Mouse (Mus musculus): ENCODE results near the gene Rtkn2. TPM values are rescaled to one million over a fixed set of nuclear protein-coding genes. Genes with fewer than 3 reads are reported as not detected.

The Rtkn2 gene
- polyA plus RNA-seq, 1 experiment from 2014 or later: 17.7 TPM

DNA sequence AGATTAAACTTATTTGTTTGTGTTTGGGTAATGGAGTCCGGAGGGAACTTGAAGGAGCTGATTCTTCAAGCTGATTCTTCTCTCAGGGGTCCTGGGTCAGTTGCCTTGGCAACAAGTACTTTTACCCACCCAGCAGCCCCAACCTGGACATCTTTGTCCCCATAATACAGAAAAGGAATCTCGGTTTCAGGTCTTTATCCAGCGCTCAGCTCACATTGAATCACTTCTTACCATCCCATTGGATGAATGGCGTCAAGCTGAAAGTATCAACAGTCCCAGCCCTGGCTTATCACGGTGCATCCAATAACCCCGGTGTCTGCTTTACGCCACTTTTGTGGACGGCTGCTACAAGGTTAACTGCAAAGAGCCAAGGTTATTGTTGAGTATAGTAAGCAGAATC, 89.1 kb downstream of the Rtkn2 start:
- no peaks in the 10 kb centered on the region for H3K9me3 ChIP-seq (ENCODE audit: control insufficient read depth, low read length)
- DNase-seq (ENCODE audit: low spot score) (no peak), ATAC-seq (ENCODE audit: low FRiP score) (no peak)
- H3K4me2 ChIP-seq (replicated peaks; ENCODE audit: low read depth, low read length): no peak overlapping the region
- 87% methylated on average over 8 of the region's 8 CpGs for WGBS
- H3K27me3 ChIP-seq (ENCODE audit: control insufficient read depth, insufficient read depth, low read length): no peaks in the 10 kb centered on the region
- H3K27ac ChIP-seq (ENCODE audit: low read depth, low read length): no peak overlapping the region
- no peaks in the 10 kb centered on the region for H3K4me1 ChIP-seq (replicated peaks; ENCODE audit: control insufficient read depth, insufficient read depth, low read length)
- H3K4me3 ChIP-seq (ENCODE audit: low read depth, low read length): no peak overlapping the region
- H3K9ac ChIP-seq (ENCODE audit: low read depth, low read length): no peak overlapping the region
- H3K36me3 ChIP-seq (ENCODE audit: control insufficient read depth, insufficient read depth, low read length): no peaks in the 10 kb centered on the region

DNA sequence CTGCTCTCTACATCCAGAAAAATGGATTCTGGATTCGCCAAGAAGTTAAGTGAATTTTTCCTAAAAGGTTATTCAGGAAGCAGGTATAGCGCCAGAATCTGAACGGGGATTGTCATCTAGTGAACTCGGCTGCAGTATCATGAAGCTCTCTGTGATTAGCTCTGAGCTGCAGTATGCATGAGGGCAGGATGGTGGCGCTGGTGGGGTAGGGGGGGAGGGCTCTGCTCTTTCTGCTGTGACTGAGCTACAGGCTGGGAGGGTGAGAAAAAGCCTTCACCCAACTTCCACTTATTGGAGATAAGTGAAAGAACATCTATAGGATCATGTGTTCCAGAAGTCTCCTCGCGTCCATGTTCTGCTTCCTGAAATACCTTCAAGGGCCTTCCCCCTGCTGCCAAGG, 91.7 kb downstream of the Rtkn2 start:
- H3K9me3 ChIP-seq (ENCODE audit: control insufficient read depth, low read length): no peaks in the 10 kb centered on the region
- no peaks in the 10 kb centered on the region for H3K27me3 ChIP-seq (ENCODE audit: control insufficient read depth, insufficient read depth, low read length)
- H3K4me3 ChIP-seq (ENCODE audit: low read depth, low read length): no peak overlapping the region
- DNase-seq (ENCODE audit: low spot score) (no peak), ATAC-seq (ENCODE audit: low FRiP score) (no peak)
- no peak overlapping the region for H3K27ac ChIP-seq (ENCODE audit: low read depth, low read length)
- H3K36me3 ChIP-seq (ENCODE audit: control insufficient read depth, insufficient read depth, low read length): no peaks in the 10 kb centered on the region
- no peak overlapping the region for H3K9ac ChIP-seq (ENCODE audit: low read depth, low read length)
- 82% methylated on average over 7 of the region's 7 CpGs for WGBS
- H3K4me2 ChIP-seq (replicated peaks; ENCODE audit: low read depth, low read length): no peak overlapping the region
- no peaks in the 10 kb centered on the region for H3K4me1 ChIP-seq (replicated peaks; ENCODE audit: control insufficient read depth, insufficient read depth, low read length)

DNA sequence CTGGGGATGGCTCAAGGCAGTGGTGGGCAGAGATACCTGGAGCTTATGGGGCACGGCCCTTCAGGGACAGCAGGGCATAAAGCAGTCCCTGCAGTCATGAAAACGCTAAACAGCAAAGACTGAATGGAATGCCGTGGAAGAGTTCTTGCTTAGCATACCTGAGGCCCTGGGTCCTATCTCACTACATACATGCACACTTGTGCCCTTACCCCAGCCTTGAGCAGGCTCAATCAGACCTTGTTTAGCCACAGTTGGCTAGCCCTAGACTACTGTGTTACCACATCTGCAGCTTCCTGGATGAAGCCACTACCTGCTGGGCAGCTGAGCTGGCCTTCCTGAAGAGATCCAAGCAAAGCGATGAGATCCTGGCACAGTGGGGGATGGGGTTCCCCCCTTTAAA, 93.3 kb downstream of the Rtkn2 start:
- Histone ChIP-seq H3K4me1 (replicated peaks; ENCODE audit: control insufficient read depth, insufficient read depth, low read length) (no peaks in the 10 kb centered on the region), H3K27me3 (ENCODE audit: control insufficient read depth, insufficient read depth, low read length) (no peaks in the 10 kb centered on the region), H3K36me3 (ENCODE audit: control insufficient read depth, insufficient read depth, low read length) (no peaks in the 10 kb centered on the region), H3K27ac (ENCODE audit: low read depth, low read length) (no peak overlapping the region), H3K9me3 (ENCODE audit: control insufficient read depth, low read length) (no peaks in the 10 kb centered on the region), H3K4me2 (replicated peaks; ENCODE audit: low read depth, low read length) (no peak overlapping the region), H3K9ac (ENCODE audit: low read depth, low read length) (no peak overlapping the region), H3K4me3 (ENCODE audit: low read depth, low read length) (no peak overlapping the region)
- WGBS: 88% methylated on average over 4 of the region's 4 CpGs
- DNase-seq (ENCODE audit: low spot score) (no peak), ATAC-seq (ENCODE audit: low FRiP score) (no peak)

DNA sequence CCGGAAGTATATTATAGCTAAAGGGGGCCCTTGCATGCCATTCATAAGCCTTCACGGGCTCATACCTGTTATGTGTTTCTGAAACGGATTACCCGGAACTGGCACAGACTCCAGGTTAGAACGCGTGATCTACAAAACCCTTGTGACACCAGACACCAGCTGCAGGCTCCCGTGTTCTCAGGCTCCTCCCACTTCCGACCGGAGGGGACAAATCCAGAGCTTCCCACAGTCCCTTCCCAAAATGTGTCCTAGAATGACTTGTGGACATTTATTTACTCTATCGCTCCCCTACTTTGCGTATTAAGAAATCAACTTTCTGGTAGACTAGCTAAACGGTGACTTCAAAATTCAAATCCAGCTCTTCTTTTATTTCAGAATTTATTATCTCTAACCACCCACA, 94.9 kb downstream of the Rtkn2 start:
- ATAC-seq (ENCODE audit: low FRiP score) (no peak), DNase-seq (ENCODE audit: low spot score) (no peak)
- H3K36me3 ChIP-seq (ENCODE audit: control insufficient read depth, insufficient read depth, low read length): no peaks in the 10 kb centered on the region
- no peaks in the 10 kb centered on the region for H3K9me3 ChIP-seq (ENCODE audit: control insufficient read depth, low read length)
- no peaks in the 10 kb centered on the region for H3K4me1 ChIP-seq (replicated peaks; ENCODE audit: control insufficient read depth, insufficient read depth, low read length)
- no peak overlapping the region for H3K27ac ChIP-seq (ENCODE audit: low read depth, low read length)
- H3K27me3 ChIP-seq (ENCODE audit: control insufficient read depth, insufficient read depth, low read length): no peaks in the 10 kb centered on the region
- no peak overlapping the region for H3K4me3 ChIP-seq (ENCODE audit: low read depth, low read length)
- WGBS: 93% methylated on average over 12 of the region's 12 CpGs
- H3K4me2 ChIP-seq (replicated peaks; ENCODE audit: low read depth, low read length): no peak overlapping the region
- H3K9ac ChIP-seq (ENCODE audit: low read depth, low read length): no peak overlapping the region

DNA sequence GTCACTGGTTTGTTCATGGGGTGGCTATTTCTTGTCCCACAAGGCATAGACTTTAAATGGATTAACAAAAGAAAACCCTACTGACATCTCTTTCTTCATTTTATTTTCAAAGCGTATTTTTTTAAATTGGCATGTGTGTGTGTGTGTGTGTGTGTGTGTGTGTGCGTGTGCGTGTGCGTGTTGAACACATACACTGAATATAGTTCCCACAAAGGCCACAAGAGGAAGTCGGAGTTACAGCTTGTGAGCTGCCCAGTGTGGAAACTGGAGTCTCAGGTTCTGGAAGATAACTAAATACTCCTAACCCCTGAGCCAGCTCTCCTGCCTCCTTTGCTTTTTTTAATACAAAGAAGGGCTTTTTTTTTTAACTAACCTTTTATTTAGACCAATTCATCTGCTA, 95.8 kb downstream of the Rtkn2 start:
- 94% methylated on average over 5 of the region's 5 CpGs for WGBS
- Histone ChIP-seq H3K4me2 (replicated peaks; ENCODE audit: low read depth, low read length) (no peak overlapping the region), H3K36me3 (ENCODE audit: control insufficient read depth, insufficient read depth, low read length) (no peaks in the 10 kb centered on the region), H3K4me3 (ENCODE audit: low read depth, low read length) (no peak overlapping the region), H3K9ac (ENCODE audit: low read depth, low read length) (no peak overlapping the region), H3K4me1 (replicated peaks; ENCODE audit: control insufficient read depth, insufficient read depth, low read length) (no peaks in the 10 kb centered on the region), H3K27ac (ENCODE audit: low read depth, low read length) (no peak overlapping the region), H3K27me3 (ENCODE audit: control insufficient read depth, insufficient read depth, low read length) (no peaks in the 10 kb centered on the region), H3K9me3 (ENCODE audit: control insufficient read depth, low read length) (no peaks in the 10 kb centered on the region)
- ATAC-seq (ENCODE audit: low FRiP score) (no peak), DNase-seq (ENCODE audit: low spot score) (no peak)

DNA sequence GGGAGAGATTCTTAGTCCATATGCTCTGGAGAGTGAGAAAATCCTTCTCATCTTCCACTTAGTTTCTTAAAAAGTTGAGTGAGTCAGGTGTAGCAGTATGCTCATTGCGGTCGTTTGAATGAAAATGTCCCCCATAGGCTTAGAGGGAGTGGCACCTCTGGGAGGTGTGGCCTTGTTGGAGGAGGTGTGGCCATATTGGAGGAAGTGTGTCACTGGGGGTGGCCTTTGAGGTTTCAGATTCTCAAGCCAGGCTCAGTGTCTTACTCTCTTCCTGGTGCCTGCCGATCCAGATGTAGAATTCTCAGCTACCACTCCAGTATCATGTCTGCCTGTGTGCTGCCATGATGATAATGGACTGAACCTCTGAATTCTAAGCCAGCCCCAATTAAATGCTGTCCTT, 99.3 kb downstream of the Rtkn2 start:
- Histone ChIP-seq H3K9ac (ENCODE audit: low read depth, low read length) (no peak overlapping the region), H3K4me1 (replicated peaks; ENCODE audit: control insufficient read depth, insufficient read depth, low read length) (no peaks in the 10 kb centered on the region), H3K36me3 (ENCODE audit: control insufficient read depth, insufficient read depth, low read length) (no peaks in the 10 kb centered on the region), H3K27ac (ENCODE audit: low read depth, low read length) (no peak overlapping the region), H3K9me3 (ENCODE audit: control insufficient read depth, low read length) (no peaks in the 10 kb centered on the region), H3K27me3 (ENCODE audit: control insufficient read depth, insufficient read depth, low read length) (no peaks in the 10 kb centered on the region), H3K4me3 (ENCODE audit: low read depth, low read length) (no peak overlapping the region), H3K4me2 (replicated peaks; ENCODE audit: low read depth, low read length) (no peak overlapping the region)
- WGBS: 92% methylated on average over 3 of the region's 3 CpGs
- ATAC-seq (ENCODE audit: low FRiP score) (no peak), DNase-seq (ENCODE audit: low spot score) (no peak)

DNA sequence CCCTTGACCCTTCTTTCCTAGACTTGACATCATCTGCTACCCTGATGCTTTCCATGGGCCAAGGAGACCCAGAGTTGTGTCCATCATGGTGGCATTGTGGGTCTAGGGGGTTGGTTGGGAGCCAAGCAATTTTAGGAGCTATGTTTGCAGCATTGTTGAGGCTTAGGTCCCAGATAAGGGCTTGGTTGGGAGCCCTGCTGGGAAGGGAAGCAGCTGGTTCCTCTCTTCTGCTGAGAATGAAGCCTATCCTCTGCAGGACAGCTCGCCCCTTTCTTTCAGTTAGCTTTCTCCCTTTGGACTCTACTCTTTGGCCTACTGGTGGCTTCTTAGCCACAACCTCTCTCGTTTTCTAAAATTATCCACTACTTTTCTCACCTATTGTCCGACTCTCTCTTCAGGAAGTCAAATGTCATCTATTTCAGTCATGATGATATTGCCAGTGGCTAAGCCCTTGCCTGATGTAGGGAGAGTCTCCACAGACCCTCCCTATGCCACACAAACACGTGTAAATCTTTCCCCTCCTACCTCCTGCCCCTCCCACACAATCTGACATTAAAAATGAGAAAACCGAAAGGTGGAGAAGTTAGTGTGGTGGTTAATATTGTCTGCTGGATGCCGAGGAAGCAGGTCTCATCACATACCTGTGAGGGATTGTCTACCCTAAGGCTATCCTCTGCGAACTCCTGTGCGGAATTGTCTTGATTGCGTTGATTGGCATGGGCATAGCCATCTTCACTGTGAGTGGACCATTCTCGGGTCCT, 100.7 kb downstream of the Rtkn2 start:
- H3K4me2 ChIP-seq (replicated peaks; ENCODE audit: low read depth, low read length): no peak overlapping the region
- no peaks in the 10 kb centered on the region for H3K4me1 ChIP-seq (replicated peaks; ENCODE audit: control insufficient read depth, insufficient read depth, low read length)
- no peak overlapping the region for H3K9ac ChIP-seq (ENCODE audit: low read depth, low read length)
- no peaks in the 10 kb centered on the region for H3K9me3 ChIP-seq (ENCODE audit: control insufficient read depth, low read length)
- H3K36me3 ChIP-seq (ENCODE audit: control insufficient read depth, insufficient read depth, low read length): no peaks in the 10 kb centered on the region
- 87% methylated on average over 10 of the region's 10 CpGs for WGBS
- H3K27ac ChIP-seq (ENCODE audit: low read depth, low read length): no peak overlapping the region
- DNase-seq (ENCODE audit: low spot score): no peak
- no peak for ATAC-seq (ENCODE audit: low FRiP score)
- H3K4me3 ChIP-seq (ENCODE audit: low read depth, low read length): no peak overlapping the region
- no peaks in the 10 kb centered on the region for H3K27me3 ChIP-seq (ENCODE audit: control insufficient read depth, insufficient read depth, low read length)

DNA sequence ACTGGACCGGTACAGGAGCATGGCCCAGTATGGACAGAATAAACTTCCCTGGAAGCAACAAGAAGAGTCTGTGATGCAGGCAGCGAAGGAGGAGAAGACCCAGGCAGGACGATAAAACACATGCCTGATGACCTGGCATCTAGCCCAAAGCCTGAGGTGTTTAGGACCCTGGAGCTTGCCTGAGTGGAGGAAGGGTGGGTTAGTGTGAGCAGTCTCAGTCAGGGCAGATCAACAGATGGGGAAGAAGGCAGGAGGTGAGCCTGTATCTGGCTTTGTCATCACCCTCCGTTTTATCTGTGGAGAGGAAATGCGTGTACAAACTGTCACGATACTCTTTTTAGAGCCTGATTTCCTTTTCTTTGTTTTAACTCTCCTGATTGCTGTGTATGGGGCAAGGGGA, 102.3 kb downstream of the Rtkn2 start:
- no peak overlapping the region for H3K9ac ChIP-seq (ENCODE audit: low read depth, low read length)
- no peaks in the 10 kb centered on the region for H3K9me3 ChIP-seq (ENCODE audit: control insufficient read depth, low read length)
- no peak overlapping the region for H3K27ac ChIP-seq (ENCODE audit: low read depth, low read length)
- no peak for DNase-seq (ENCODE audit: low spot score)
- H3K4me1 ChIP-seq (replicated peaks; ENCODE audit: control insufficient read depth, insufficient read depth, low read length): no peaks in the 10 kb centered on the region
- ATAC-seq (ENCODE audit: low FRiP score): no peak
- H3K4me2 ChIP-seq (replicated peaks; ENCODE audit: low read depth, low read length): no peak overlapping the region
- 80% methylated on average over 6 of the region's 6 CpGs for WGBS
- no peaks in the 10 kb centered on the region for H3K27me3 ChIP-seq (ENCODE audit: control insufficient read depth, insufficient read depth, low read length)
- no peaks in the 10 kb centered on the region for H3K36me3 ChIP-seq (ENCODE audit: control insufficient read depth, insufficient read depth, low read length)
- H3K4me3 ChIP-seq (ENCODE audit: low read depth, low read length): no peak overlapping the region

DNA sequence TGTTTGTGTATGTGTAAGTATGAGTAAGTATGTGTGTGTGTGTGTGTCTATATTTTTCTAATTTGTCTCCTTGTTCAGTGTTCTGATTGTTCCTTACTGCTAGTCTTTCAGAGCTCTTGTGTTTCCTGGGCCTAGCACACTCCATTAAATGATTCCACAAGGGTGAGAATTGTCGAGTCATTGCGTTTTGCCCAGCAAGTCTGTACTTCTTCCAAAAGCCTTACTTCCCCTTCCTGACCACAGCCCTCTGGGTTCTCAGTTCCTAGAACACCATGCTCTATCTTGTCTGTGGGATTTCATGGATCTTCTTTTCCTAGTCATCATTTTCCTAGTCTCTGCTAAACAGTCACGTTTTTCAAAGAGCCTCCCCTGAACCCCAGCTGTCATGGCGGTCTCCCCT, 106.2 kb downstream of the Rtkn2 start:
- no peak for DNase-seq (ENCODE audit: low spot score)
- ATAC-seq (ENCODE audit: low FRiP score): no peak
- WGBS: 82% methylated on average over 4 of the region's 4 CpGs

More for the DNA sequence above, 106.2 kb downstream of the Rtkn2 start:
- H3K4me1 ChIP-seq (replicated peaks; ENCODE audit: control insufficient read depth, insufficient read depth, low read length): no peaks in the 10 kb centered on the region
- no peak overlapping the region for H3K4me3 ChIP-seq (ENCODE audit: low read depth, low read length)
- no peaks in the 10 kb centered on the region for H3K27me3 ChIP-seq (ENCODE audit: control insufficient read depth, insufficient read depth, low read length)
- H3K36me3 ChIP-seq (ENCODE audit: control insufficient read depth, insufficient read depth, low read length): no peaks in the 10 kb centered on the region
- no peaks in the 10 kb centered on the region for H3K9me3 ChIP-seq (ENCODE audit: control insufficient read depth, low read length)
- no peak overlapping the region for H3K9ac ChIP-seq (ENCODE audit: low read depth, low read length)
- no peak overlapping the region for H3K27ac ChIP-seq (ENCODE audit: low read depth, low read length)
- no peak overlapping the region for H3K4me2 ChIP-seq (replicated peaks; ENCODE audit: low read depth, low read length)
